Mouse (Mus musculus) kidney, embryonic 16.5 days (tissue): Measurements from ENCODE around the gene Gpr179. TPM values are rescaled to one million over a fixed set of nuclear protein-coding genes. Genes with fewer than 3 reads are reported as not detected.
A peak's percentile ranks its signal among the peaks of the same experiment; 100 is the strongest.
"Not testable (repeated sequence)": the region's sequence is repeated elsewhere in the genome, so short reads cannot be mapped to it uniquely, and the experiment has no call there.

Experiments used
- ATAC-seq: fragments of 200-750 bp; cut with Nextera tagmentation; 2 replicates; pipeline ENCODE4 v1.8.0; 2017; ENCODE audit warnings: moderate TSS enrichment; ENCODE audit not compliant: low FRiP score, low TSS enrichment
- H3K27ac ChIP-seq: fragments of 300-500 bp; sonication (generic); 2 replicates; pipeline ENCODE4 v1.5.1; 2014; ENCODE audit warnings: low read length
- H3K27me3 ChIP-seq: fragments of 300-500 bp; sonication (generic); 2 replicates; pipeline ENCODE4 v1.6.1; 2014; ENCODE audit warnings: low read length, control low read depth, mixed read lengths; ENCODE audit not compliant: insufficient read depth
- H3K36me3 ChIP-seq: fragments of 300-500 bp; sonication (generic); 2 replicates; pipeline ENCODE4 v1.6.1; 2014; ENCODE audit warnings: low read length, control low read depth, mixed read lengths; ENCODE audit not compliant: insufficient read depth
- H3K4me1 ChIP-seq: fragments of 300-500 bp; sonication (generic); 2 replicates; pipeline ENCODE4 v1.6.1; 2014; ENCODE audit warnings: low read length, control low read depth, mixed read lengths; ENCODE audit not compliant: insufficient read depth
- H3K4me2 ChIP-seq: fragments of 300-500 bp; sonication (generic); replicated peaks from 2 replicates; pipeline ENCODE4 v1.6.1; 2014; ENCODE audit warnings: low read depth, low read length
- H3K4me3 ChIP-seq: fragments of 300-500 bp; sonication (generic); 2 replicates; pipeline ENCODE4 v1.5.1; 2014; ENCODE audit warnings: mild to moderate bottlenecking, low read length
- H3K9ac ChIP-seq: fragments of 300-500 bp; sonication (generic); replicated peaks from 2 replicates; pipeline ENCODE4 v1.6.1; 2014; ENCODE audit warnings: low read length
- H3K9me3 ChIP-seq: fragments of 300-500 bp; sonication (generic); 2 replicates; pipeline ENCODE4 v1.6.1; 2016; ENCODE audit warnings: low read length, control low read depth
- WGBS: fragments of 180-500 bp; shearing (Covaris S2); extraction: QIAGEN DNeasy Blood & Tissue Kit; methylation state at CpG from one replicate; pipeline ENCODE4 v1.1.7; 2014; 5-methylcytosine and 5-hydroxymethylcytosine counted together
- polyA plus RNA-seq: library from polyadenylated mRNA; unstranded; fragments of >200 nt; fragmentation: Nextera tagmentation; extraction: Ambion mirVana; gene quantifications from 2 replicates; pipeline ENCODE4 v1.2.1, GENCODE M21; 2015

The Gpr179 gene
- polyA plus RNA-seq, 1 experiment from 2014 or later = 0.21 TPM

GRCm38 (mm10) chr11:97331231-97332190 lies 20.4 kb downstream of the Gpr179 start:
- ATAC-seq = no peak
- Histone ChIP-seq H3K27ac (no peak overlapping the region), H3K4me2 (no peak overlapping the region), H3K4me3 (no peak overlapping the region), H3K9me3 (no peaks in the 10 kb centered on the region), H3K9ac (0 out of 2 replicates have a peak overlapping the region, but pooled peaks have one; percentile 8), H3K36me3 (peaks cover 25% of the 10 kb centered on the region), H3K27me3 (no peaks in the 10 kb centered on the region), H3K4me1 (peaks cover 7% of the 10 kb centered on the region)
- WGBS = 87% methylated on average over 12 of the region's 12 CpGs

- no peaks in the 10 kb centered on the region for H3K9me3 ChIP-seq
Observed at GRCm38 (mm10) chr11:97330315-97330714, 21.6 kb downstream of the Gpr179 start.

GRCm38 (mm10) chr11:97328148-97328547 lies 23.7 kb downstream of the Gpr179 start:
- Histone ChIP-seq H3K9me3 (no peaks in the 10 kb centered on the region), H3K36me3 (peaks cover 47% of the 10 kb centered on the region), H3K4me3 (no peak overlapping the region), H3K27ac (no peak overlapping the region), H3K27me3 (no peaks in the 10 kb centered on the region), H3K4me2 (no peak overlapping the region), H3K4me1 (no peaks in the 10 kb centered on the region), H3K9ac (no peak overlapping the region)
- 26% methylated on average over 9 of the region's 9 CpGs for WGBS
- no peak for ATAC-seq

More at GRCm38 (mm10) chr11:97330315-97330714, 21.6 kb downstream of the Gpr179 start:
- Histone ChIP-seq H3K27me3 (no peaks in the 10 kb centered on the region), H3K4me2 (no peak overlapping the region), H3K27ac (no peak overlapping the region), H3K9ac (no peak overlapping the region), H3K4me3 (no peak overlapping the region), H3K36me3 (peaks cover 33% of the 10 kb centered on the region), H3K4me1 (no peaks in the 10 kb centered on the region)
- no peak for ATAC-seq
- 96% methylated on average over 1 of the region's 1 CpGs for WGBS

GRCm38 (mm10) chr11:97325224-97325623 lies 26.7 kb downstream of the Gpr179 start:
- Histone ChIP-seq H3K36me3 (peaks cover 57% of the 10 kb centered on the region), H3K4me2 (no peak overlapping the region)
- 64% methylated on average over 1 of the region's 1 CpGs for WGBS

GRCm38 (mm10) chr11:97321894-97322600 lies 29.8 kb downstream of the Gpr179 start:
- not testable (repeated sequence) for H3K27me3 ChIP-seq, H3K4me3 ChIP-seq, H3K9me3 ChIP-seq, ATAC-seq, H3K9ac ChIP-seq, H3K4me1 ChIP-seq, H3K27ac ChIP-seq, H3K4me2 ChIP-seq
- WGBS = 84% methylated on average over 8 of the region's 8 CpGs
- peaks cover 38% of the 10 kb centered on the region for H3K36me3 ChIP-seq

More at GRCm38 (mm10) chr11:97325224-97325623, 26.7 kb downstream of the Gpr179 start:
- no peak overlapping the region for H3K9ac ChIP-seq
- no peak for ATAC-seq
- no peak overlapping the region for H3K27ac ChIP-seq
- H3K27me3 ChIP-seq = no peaks in the 10 kb centered on the region
- no peaks in the 10 kb centered on the region for H3K9me3 ChIP-seq
- H3K4me3 ChIP-seq = no peak overlapping the region
- no peaks in the 10 kb centered on the region for H3K4me1 ChIP-seq

- no peaks in the 10 kb centered on the region for H3K27me3 ChIP-seq
- peaks cover 29% of the 10 kb centered on the region for H3K36me3 ChIP-seq
- no peak for ATAC-seq
- H3K27ac ChIP-seq = no peak overlapping the region
- no peak overlapping the region for H3K4me2 ChIP-seq
- no peak overlapping the region for H3K9ac ChIP-seq
- no peaks in the 10 kb centered on the region for H3K9me3 ChIP-seq
- WGBS = 92% methylated on average over 8 of the region's 8 CpGs
- H3K4me3 ChIP-seq = no peak overlapping the region
- peaks cover 8% of the 10 kb centered on the region for H3K4me1 ChIP-seq
Observed at GRCm38 (mm10) chr11:97321197-97321596, 30.7 kb downstream of the Gpr179 start.

- no peaks in the 10 kb centered on the region for H3K36me3 ChIP-seq
- peak within 1 kb of the TSS; percentile 72 for H3K9ac ChIP-seq
- no peaks in the 10 kb centered on the region for H3K9me3 ChIP-seq
- ATAC-seq = peak; percentile 93
- peaks cover 20% of the 10 kb centered on the region for H3K4me1 ChIP-seq
- H3K4me2 ChIP-seq = peak within 1 kb of the TSS; percentile 63
- H3K27ac ChIP-seq = peak within 1 kb of the TSS; percentile 83
- H3K4me3 ChIP-seq = peak within 1 kb of the TSS; percentile 71
- WGBS = under 1% methylated on average over 50 of the region's 50 CpGs
- H3K27me3 ChIP-seq = no peaks in the 10 kb centered on the region
Observed at GRCm38 (mm10) chr11:97315504-97316503, 36.1 kb downstream of the Gpr179 start, which contains the start of gene Mrpl45. TSS of gene Mrpl45 (plus strand) at chr11:97315716.

- 45% methylated on average over 8 of the region's 8 CpGs for WGBS
- Histone ChIP-seq H3K4me3 (peak overlapping the region; percentile 71), H3K9ac (no peak overlapping the region; the same call in 1 of the 2 replicates), H3K4me1 (peaks cover 26% of the 10 kb centered on the region), H3K9me3 (no peaks in the 10 kb centered on the region), H3K27me3 (no peaks in the 10 kb centered on the region), H3K4me2 (peak overlapping the region; percentile 42), H3K27ac (0 out of 2 replicates have a peak overlapping the region, but pooled peaks have one; percentile 57), H3K36me3 (no peaks in the 10 kb centered on the region)
- ATAC-seq = no peak
Observed at GRCm38 (mm10) chr11:97314751-97315503, 37.0 kb downstream of the Gpr179 start.
